Mouse (Mus musculus) cerebellum, adult 8-10 months (tissue): ENCODE measurements at regions not wholly inside any gene's neighbourhood (a gene's known extent, or its start where the extent isn't known, plus 50 kb on each side); places are given as distances from the start of the nearest gene placed in this dataset.
A peak's percentile ranks its signal among the peaks of the same experiment; 100 is the strongest.

ENCODE experiments used
- DNase-seq: peaks from one replicate; pipeline ENCODE4 v3.0.0; 2022

DNA sequence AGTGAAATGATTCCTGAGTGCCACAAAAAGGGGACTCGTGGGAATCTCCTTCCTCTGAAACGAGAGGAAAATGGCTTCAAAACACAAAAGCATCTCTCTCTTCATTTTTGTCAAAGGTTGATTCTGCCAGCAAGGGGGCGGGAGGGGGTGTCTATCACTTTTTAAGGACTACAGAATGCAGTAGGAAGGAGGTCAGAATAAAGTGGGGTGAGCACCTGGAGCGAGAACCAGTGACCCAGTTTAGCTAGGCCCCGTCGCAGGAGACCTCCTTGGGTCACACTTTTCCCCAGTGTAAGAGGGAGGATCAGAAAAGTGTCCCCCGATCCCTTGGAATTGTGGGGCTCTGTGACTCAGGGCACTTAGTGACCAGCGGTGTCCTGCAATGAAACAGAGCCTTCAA, 133.1 kb downstream of the Tgfb2 start:
- no peak for DNase-seq

DNA sequence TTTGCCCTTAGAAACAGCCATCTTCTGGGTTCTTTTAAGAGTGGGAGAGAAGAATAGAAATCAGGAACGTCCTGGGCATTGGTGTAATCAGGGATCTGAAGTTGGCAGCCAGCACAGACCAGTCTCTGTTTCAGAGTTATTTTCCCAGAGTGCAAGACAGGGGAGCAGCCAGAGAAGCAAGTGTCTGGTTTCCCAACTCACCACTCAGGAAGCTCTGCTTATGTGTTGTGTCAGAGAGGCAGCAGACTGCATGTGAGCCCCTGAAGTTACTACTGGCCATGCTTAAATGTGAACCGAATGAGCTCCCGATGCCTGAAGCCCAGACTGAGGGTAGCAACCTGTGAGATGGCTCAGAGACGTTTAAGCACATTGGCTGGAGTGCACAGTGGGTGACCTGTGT, 133.7 kb downstream of the Tgfb2 start:
- no peak for DNase-seq

DNA sequence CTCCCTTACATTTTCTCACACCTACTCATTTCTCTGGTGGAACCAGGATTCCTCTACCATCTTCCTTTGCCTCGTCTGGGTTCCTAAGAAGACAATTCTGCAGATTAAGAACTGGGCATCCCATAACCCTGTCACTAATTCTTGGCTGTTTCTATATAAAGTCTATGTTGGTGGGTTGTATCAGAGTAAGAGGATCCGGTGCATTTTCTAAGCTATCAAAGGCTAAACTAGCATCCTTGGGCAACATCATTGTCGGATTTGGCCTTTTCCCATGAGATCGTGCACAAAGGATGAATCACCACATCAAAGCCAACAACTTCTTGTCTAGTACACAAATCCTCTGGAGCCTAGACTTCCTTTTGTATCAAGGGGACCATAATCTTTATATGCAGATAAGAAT, 137.3 kb downstream of the Tgfb2 start:
- DNase-seq: no peak

DNA sequence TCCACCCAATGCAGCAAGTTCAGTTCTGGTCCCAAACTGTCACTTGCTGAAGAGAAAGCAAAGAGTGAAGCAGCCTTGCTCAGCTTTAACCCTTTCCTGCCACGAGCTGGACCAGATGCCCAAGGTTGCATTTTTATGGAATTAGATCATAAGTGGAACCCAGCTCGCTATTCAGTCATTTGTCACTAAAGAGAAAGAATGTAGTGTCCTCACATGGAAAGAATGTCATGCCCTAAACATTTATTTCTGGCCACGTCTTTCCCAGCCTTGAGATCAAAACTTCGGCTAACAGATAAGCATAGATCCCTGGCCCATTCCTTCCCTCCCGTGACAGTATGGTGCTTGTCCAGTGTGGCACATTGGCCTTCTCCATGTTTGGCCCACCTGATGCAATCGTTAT, 137.7 kb downstream of the Tgfb2 start:
- DNase-seq: no peak

DNA sequence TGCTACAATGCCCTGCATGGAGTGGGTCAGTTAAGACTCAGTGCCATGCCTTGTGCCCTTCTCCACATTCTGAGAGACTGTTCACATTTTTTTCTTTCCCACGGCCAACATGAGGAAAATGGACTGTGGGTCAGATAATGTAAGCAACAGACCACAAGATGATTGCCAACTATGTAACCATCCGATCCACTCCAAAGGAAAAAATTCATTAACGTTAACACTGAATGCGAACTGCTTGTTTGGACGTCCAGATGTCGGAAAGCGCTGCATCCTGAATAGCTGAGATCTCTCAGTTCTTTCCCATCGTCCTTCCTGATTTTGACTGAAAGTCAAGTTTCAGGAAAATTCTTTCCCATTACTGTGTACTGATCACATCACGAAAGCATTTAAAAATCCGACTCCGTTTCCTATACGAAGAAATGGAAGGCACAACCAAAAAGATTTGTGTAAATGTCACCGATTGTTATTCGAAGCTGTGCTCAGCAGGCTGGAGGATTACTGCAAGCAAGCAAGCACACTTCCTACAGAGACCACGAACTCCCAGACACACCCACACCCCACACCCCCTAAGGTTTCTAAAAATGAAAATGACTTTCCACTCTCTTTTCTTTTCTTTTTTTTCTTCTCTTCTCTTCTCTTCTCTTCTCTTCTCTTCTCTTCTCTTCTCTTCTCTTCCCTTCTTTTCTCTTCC, 138.5 kb downstream of the Tgfb2 start:
- no peak for DNase-seq

DNA sequence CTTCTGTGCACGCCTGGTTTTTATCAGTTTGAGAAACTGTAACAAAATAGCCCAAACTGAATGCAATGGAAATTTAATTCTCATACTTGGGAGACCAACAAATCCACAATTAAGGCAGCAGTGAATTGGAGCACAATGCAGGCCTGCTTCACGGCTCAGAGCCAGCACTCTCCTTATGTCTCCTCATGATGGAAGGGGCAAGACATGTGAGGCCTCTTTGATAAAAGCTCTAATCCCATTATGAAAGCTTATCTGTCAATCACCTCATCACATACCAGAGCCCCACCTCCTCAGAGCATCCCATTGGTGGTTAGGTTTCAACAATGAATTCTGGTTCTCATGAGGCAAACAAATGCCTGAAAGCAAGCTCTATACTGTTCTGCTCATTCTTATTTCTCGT, 143.8 kb downstream of the Tgfb2 start:
- DNase-seq: no peak

DNA sequence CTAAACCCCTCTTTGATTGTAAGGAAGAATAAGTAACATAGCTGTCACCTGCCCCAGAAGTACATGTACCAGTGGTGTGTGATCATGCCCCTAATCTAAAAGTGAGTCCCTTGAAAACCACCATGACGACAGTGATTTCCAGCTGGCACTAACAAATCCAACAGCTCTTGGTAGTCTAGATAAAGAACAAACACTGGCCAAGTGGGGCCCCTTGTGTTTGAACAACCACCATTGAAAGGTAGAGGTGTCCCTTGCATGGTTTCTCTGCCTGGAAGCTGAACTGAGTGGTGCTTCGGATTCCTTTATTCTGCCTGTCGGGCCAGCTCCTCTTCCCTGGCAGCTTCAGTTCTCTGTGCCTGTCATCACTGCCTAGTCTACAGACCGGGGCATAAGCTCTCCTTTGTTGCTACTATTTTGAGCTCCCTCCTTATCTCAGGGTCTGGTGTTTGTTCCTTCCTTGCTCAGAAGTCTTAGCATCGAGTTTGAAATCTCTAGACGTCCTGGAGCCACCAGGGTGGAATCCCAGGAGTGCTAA, 150.3 kb downstream of the Tgfb2 start:
- no peak for DNase-seq

DNA sequence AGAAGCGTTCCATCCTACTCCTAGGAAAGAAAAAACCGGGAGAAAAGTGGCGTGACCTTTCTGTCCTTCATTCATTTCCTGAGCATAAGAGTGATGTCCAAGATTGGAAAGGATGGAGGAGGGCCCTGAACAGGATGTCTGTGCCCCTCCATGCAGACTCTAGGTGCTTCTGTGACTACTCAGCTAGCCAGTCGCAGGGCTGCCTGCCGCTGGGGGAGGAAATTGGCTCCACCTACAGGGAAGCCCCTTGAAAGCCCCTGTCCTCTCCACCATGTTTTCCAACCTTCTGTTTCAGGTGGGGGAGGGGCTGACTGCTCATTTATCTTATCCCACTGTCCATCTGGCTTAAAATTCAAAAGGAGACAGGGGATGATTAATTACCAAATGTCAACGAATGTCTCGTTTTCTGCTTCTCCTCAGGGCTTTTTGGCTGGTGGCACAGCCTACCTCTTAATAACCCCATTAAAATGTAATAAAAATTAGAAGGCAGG, 151.2 kb downstream of the Tgfb2 start:
- no peak for DNase-seq

DNA sequence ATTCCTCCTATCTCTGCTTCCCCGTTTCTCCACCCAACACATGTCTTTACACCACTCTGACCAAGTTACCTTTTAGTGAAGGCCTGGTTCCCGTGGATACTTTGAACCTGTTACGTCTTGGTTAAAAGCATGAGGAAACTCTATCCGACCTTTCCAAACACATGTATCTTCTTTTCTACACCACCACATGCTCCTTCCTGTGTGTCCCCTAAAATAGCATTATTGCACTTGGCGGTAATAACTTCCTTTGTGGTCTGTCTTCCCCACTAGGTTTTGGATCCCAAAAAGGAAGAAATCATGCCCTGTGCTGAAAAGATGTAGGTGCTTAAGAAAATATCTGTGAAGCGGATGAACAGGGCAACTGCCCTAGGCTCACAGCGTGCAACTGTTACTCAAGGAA, 153.1 kb downstream of the Tgfb2 start:
- no peak for DNase-seq

DNA sequence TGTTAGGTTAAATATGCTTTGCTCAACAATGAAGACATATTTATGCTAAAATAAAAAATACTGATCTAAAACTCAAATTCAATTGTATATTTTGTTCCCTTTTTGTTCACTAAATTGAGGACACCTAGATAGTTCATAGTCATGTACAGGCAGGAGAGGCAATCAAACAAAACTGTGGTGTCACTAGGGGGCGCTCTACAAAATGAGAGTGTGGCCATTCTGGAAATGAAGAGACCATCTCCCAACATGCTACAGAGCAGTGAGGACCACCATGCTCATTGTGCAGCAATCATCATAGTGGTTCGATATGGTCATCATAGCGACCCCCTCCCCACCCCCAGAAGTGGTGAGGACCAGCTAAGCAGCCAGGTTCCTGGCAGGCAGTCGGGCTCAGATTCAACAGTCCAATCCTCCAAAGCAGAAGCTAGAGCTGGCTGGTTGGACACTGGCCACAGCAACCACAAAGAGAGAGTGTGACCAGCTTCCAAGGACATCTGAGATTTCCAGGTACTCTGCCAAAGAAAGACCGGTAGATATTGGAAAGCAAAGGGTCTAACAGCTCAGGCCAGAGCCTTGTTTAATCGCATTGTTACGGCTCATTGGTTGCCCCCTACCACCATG, 155.4 kb downstream of the Tgfb2 start:
- peak; percentile 5 for DNase-seq

DNA sequence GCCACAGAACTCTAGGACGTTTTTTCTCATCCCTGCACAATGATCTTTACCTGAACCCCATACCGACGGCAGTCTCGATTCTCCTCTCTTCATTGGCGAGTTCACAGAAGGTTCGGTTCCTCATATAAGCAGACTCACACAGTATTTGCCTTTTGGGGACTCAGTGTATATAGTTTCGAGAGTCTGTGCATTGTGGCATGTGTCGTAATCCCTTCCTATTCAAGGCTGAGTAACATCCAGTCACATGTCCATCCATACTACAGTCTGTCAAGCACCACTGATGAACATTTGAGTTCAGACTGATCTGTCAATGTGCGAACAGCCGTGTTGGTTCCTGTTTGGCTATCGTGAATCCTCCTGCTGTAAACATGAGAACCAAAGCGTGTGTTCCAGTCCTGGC, 156.6 kb downstream of the Tgfb2 start:
- no peak for DNase-seq

DNA sequence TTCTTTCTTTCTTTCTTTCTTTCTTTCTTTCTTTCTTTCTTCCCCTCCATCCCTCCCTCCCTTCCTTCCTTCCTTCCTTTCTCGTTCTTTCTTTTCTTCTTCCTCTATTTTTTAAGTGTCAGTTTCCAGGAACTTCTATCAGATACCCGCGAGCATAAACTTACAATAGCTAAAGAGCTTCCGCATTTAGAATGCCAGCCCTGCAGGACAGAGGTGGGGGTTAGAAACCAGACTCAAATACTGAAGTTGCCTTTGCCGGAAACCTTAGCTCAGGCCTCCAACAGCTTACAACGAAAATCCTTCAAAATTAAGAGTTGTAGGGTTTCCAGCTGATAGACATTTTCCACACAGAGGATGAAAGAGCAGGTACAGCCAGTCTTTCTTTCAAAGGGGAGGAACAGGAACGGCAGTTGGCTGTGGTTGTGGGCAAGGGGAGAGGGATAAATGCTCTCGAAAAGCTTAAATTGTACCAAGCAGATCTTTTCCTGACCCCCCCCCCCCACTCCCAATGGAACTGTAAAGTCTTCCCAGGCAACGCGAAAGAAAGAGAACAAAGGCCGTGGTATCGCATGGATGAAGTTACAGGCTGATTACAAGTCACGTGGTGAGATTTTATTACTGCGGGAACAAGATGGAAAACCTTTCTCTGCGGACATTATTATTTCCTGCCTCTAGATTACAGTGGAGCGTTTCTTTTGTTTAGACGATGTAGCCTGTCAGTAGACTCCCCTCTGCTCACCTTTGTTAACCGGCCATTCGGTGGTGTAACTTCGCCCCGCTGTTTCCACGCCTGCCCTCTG, 159.2 kb downstream of the Tgfb2 start:
- DNase-seq: no peak

DNA sequence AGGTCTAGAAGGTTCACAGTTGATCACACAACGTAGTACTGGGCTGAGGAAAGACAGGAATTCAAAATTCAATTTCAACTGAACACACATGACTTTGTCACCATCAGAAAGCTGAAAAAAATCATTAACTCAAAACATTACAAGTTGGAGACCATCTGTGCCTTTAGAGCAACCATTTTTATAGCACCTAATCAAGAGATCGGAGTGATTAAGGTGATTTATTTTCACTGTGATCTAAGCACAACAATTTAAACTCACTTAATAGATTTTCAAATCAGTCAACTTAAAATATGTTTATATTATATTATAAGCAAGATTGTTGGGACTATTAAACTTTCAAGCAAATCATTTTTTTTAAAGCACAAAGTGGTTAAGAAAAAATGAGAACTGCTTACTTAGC, 165.7 kb downstream of the Tgfb2 start:
- no peak for DNase-seq

DNA sequence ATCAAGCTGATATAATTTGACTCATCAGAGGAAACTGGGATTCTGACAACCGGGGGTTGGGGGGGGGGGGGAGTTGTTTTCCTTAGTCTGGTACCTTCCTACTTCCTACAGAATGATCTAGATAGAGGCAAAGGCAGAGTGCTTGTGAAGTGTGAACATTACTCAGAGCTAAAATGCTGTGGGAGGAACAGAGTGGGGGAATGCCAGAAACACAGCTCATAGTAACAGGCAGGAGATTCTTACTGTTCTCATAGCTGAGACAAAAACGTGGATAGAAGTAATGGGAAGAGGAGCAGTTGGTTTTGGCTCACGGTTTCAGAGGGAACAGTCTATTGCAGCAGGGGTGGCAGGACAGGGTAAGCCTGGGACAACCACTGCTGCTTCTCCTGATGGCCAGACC, 167.6 kb downstream of the Tgfb2 start:
- no peak for DNase-seq

DNA sequence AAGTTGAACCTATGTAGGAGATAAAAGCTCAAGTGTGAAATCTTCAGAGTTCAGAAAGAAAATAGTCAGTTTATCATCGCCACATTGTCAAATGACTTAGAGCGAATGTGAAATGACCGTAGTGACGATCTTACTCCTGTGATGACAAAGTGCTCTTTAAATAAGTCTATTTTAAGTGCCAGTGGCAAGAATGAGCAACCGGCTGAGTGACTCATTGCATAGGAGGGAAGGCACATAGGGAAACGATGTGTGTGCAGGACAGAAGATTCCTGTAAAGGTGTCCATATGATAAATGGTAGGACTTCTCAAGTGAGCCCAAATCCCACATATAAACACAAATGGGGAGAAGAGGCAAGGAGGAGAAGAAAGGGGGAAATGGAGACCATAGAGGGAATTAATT, 189.8 kb downstream of the Tgfb2 start:
- no peak for DNase-seq

DNA sequence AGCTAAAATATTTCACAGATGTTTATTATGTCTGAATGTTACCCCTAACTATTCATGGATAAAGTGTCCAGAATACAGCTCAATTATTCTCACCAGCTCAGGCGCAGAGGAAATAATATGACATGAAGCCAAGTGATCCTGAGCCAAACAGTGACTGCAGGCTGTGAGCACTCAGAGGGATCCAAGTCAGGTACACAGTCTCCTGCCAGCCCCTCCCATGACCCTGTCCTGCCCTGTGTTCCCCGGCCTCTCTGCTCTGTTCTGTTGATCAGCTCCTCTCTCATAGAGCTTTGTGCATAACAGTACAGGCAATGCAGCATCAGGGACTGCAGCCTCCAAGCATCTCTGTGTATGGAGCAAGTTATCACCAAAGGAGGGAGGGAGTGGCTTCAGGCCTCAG, 190.7 kb downstream of the Tgfb2 start:
- DNase-seq: no peak

DNA sequence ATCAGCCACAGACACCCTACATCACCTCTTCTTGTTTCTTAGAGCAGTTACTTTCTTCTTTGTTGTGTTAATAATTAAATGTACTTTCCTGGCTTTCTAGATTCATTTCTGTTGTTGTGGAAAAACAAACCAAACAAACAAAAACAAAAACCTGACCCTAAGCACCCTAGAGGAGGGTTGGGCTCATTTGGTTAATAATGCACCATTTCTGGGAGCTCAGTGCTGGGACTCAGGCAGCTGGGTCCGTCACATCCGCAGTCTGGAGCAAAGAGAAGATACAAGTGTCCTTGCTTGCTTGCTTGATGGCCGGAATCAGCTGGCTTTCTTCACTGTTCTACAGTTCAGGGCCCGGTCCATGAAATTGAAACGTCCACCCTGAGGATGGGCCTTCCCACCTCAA, 191.9 kb downstream of the Tgfb2 start:
- DNase-seq: no peak

DNA sequence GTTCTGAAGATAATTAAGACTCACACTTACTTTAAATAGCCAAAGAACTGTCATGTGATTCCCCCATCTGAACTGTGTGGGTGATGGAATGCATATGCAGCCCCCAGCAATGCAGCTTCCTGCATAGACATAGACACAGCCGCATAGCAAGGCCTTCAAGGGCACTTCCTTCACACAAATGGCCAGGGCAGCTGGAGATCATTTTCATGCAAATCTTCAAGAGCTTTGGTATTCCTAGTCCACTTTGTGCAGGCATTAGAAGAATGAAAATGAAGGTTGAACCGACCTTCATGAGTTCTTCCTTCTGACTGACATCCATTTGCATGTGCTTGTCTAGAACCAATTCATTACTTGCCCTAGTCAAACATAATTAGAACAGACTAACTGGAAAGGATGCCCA, 195.3 kb downstream of the Tgfb2 start:
- DNase-seq: no peak

DNA sequence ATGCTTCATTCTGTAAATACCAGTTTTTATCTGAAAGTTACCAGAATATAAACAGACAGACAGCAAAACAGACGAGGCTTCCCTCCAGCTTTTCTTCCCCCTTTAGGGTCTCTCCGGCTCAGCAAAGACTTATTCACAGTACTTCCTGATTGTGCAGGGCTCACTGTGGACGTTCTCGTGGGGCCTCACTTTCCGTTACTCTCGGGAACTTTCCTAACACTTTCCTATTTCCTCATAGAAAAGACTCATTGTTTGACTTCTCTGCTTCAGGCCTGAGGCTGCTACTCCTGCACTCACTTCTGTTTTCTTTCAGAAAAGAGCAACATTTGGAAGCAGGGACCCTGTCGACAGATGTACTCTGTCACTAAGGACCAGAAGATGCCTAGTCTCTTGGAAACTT, 197.4 kb downstream of the Tgfb2 start:
- no peak for DNase-seq

DNA sequence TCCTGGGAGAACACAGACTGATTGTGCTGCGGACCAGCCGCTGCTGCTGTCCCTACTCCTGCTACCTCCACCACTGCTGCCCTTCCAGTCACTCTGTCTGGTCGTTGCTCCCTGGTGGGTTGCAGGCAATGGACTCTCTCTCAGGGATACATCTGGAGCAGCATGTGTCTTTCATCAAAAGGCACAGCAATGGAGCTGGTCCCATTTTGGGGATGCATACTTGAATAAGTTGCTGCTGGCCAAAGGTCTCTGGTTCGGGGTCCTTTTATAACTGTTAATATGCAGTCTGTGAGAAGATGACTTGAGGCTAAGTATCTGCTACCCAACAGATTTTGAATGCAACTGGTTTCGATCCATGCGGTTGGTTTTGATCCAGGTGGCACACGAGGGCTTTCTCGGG, 197.8 kb downstream of the Tgfb2 start:
- DNase-seq: no peak

DNA sequence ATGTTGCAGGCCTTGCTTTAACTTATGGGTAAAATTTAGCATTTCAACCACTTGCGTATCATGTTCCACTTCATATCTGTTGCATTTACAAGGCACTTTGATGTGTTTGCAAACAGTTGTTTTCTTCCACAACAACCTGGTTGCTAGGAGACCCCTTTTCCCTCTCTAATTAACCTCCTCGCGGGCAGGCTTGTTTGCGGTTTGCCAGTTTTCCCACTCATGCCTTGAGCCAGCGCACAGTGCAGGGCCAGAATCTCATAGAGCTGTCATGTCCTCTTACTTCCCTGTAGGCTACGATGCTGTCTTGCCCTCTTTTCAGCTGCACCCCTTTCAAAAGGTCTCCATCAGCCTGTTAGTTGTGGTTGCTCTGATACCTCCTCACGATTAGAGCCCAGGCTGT, 199.3 kb downstream of the Tgfb2 start:
- DNase-seq: no peak

DNA sequence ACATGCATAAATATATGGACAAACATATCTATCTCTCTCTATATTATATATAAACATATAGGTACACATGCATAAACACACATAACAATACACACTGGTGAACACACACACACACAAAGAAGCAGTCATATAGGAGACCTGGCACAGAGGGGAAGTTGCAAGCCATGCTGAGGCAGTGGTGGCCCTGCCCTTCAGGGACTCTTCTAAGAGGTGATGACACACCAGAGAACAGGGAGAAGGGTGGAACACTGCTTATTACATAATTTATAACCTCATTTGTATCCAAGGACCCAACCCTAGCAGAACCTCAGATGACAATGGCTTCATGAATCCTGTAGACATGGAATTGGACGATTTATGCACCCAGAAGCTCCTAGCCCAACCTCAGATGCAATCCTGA, 199.9 kb downstream of the Tgfb2 start:
- no peak for DNase-seq

DNA sequence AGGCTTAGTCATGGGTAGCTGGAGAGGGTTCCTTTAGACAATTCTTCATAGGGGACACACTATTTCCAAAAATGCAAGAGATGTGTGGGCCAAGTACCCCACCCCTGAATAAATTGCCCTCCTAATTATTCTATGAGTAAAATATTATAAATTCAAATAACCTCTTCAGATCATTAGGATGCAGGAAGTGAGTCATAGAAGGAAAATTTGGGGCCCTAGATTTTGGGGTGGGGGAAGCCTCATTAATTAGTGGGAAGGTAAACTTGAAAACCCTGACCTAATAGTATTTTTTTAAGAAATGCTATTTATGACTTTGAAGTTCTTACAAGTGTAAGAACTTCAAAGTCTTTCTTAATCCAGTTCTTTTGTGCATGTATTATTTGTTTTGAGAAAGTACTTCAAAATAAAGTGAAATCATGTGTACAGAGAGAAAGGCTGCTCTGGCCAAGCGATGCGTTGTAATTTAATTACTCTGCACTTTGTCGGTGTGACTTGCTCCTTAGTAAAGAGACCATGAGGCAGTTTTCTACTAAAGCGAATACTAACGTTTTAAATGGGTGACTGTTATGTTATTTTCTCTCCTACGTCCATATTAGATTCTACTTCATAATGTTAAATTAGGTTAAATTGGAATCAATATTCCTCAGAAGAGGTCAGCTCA, 200.6 kb downstream of the Tgfb2 start:
- no peak for DNase-seq
